Mouse (Mus musculus) stomach, postnatal 0 days (tissue): ENCODE measurements around the gene Zfp365.

Source experiments
- CTCF ChIP-seq: IDR thresholded peaks from 2 replicates; pipeline ENCODE4 v1.5.1; 2016; ENCODE audit warnings: antibody characterized with exemption, low read depth, mild to moderate bottlenecking, moderate library complexity
- EP300 ChIP-seq: optimal IDR thresholded peaks from 2 replicates; pipeline ENCODE3; 2016; ENCODE audit warnings: antibody characterized with exemption

DNA sequence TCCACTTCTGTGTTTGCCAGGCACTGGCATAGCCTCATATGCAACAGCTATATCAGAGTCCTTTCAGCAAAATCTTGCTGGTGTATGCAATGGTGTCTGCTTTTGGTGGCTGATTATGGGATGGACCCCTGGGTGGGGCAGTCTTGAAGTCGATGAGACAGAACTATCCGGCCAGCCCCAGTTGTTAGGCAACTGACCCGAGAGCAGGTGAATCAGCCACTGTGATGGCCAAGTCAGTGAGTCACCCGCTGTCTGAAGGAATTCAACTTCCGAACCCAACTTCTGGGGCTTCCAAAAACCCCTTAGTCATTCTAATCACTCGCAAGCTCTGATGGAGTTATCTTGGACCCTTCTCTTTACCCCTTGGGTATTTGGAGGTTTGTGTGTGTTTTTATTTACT lies 46.6 kb downstream of the Zfp365 start:
- TF ChIP-seq EP300 = no peak
- TF ChIP-seq CTCF = no peak
